Mouse (Mus musculus): ENCODE data around the gene Gm40460. TPM values are rescaled to one million over a fixed set of nuclear protein-coding genes. Genes with fewer than 3 reads are reported as not detected.
"Not testable (repeated sequence)": the region's sequence is repeated elsewhere in the genome, so short reads cannot be mapped to it uniquely, and the experiment has no call there.

Gm40460 gene
- total and polyA plus RNA-seq, 2 experiments from 2014 or later = not detected

DNA sequence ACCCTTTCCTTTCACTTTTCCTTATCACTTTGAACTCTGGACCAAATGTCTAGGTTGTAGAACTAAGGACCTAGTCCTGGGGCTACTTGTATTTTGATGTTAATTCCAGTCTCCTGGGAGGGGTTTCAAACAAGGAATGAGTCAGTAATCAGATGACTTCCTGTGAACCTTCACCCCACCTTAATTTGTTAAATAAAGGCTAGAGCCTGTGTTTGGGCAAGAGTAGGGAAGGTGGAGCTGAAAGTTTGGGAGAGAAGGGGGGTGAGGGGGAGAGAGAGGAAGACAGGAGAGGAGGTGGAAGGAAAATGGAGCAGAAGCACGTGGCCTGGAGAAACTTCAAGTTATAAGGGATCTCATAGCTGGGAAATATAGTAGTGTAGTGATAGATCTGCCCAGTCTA, 9.3 kb downstream of the Gm40460 start:
- ATAC-seq (ENCODE audit: insufficient read depth, low read depth) = no peak
- TF ChIP-seq CTCF (IDR thresholded peaks at IDR 0.05; ENCODE audit: low read depth) = no peak
- TF ChIP-seq EP300 (IDR thresholded peaks at IDR 0.05; ENCODE audit: low read depth) = no peak

DNA sequence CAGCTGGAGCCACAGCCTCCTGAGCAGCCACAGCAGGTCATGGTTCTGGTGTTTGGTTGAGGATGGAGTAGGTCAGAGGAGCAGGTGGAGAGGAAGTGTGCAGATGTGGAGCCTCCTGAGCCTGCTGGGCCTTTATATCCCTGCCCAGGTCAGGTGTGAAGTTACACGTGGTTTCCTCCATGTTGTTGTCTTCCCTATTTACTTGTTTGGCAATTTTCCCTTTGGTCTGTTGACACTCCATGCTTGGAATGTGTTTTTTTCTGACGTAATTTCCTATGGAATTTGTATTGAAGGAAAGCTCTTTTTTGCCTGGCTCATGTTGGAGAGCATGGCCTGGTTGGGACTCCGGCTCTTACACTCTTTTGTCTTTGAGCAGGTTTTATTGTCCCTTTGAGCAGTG, 11.0 kb downstream of the Gm40460 start, which contains the start of gene Krtap5-5:
Krtap5-5 (minus strand) TSS at position 101 of the 400 bp plus-strand sequence.
- not testable (repeated sequence) for H3K4me2 ChIP-seq (ENCODE audit: low read depth, low read length); H3K27me3 ChIP-seq (ENCODE audit: control insufficient read depth, insufficient read depth, low read length); H3K9me3 ChIP-seq (replicated peaks; ENCODE audit: control insufficient read depth, low read length); H3K36me3 ChIP-seq (replicated peaks; ENCODE audit: control insufficient read depth, insufficient read depth, low read length); H3K4me1 ChIP-seq (ENCODE audit: control insufficient read depth, insufficient read depth); H3K27ac ChIP-seq (ENCODE audit: low read depth); ATAC-seq (ENCODE audit: insufficient read depth, low read depth); H3K4me3 ChIP-seq (ENCODE audit: low read depth, low read length); H3K9ac ChIP-seq (replicated peaks; ENCODE audit: low read depth, low read length)
- DNase-seq (ENCODE audit: low spot score) = peak; percentile 5
- whole genome bisulfite sequencing = 29% methylated on average over 3 of the region's 3 CpGs

More for the DNA sequence above, 9.3 kb downstream of the Gm40460 start:
- no peak for DNase-seq (ENCODE audit: low spot score)
- no peak overlapping the region for H3K4me2 ChIP-seq (ENCODE audit: low read depth, low read length)
- WGBS = 16% methylated on average over 1 of the region's 1 CpGs
- no peaks in the 10 kb centered on the region for H3K27me3 ChIP-seq (ENCODE audit: control insufficient read depth, insufficient read depth, low read length)
- no peak overlapping the region for H3K4me3 ChIP-seq (ENCODE audit: low read depth, low read length)
- H3K9ac ChIP-seq (replicated peaks; ENCODE audit: low read depth, low read length) = no peak overlapping the region
- H3K36me3 ChIP-seq (replicated peaks; ENCODE audit: control insufficient read depth, insufficient read depth, low read length) = no peaks in the 10 kb centered on the region
- H3K4me1 ChIP-seq (ENCODE audit: control insufficient read depth, insufficient read depth) = 0 out of 2 replicates have a peak, but pooled peaks cover 6% of the 10 kb centered on the region
- peaks cover 12% of the 10 kb centered on the region; the same call in 1 of the 2 replicates for H3K9me3 ChIP-seq (replicated peaks; ENCODE audit: control insufficient read depth, low read length)
- H3K27ac ChIP-seq (ENCODE audit: low read depth) = no peak overlapping the region

DNA sequence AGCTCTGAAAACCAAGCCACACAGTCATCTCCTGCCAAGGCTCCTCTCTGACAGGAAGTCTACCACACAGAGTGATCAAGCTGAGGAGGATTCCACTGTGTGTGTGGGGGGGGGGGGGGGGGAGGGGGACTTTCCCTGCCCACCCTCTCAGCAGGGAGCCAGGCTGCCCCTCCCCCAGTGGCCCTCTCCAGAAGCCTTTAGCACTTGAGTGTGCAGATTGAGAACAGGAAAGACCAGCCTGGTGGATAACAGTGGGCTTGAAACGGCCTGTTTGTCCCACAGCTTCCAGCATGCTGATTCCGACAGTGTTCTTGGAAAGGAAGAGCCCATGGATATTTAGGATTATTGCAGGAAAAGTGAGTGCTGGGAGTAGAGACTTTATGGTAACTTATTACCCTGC, 16.4 kb downstream of the Gm40460 start:
- Histone ChIP-seq H3K27me3 (ENCODE audit: control insufficient read depth, insufficient read depth, low read length) (no peaks in the 10 kb centered on the region), H3K4me3 (ENCODE audit: low read depth, low read length) (no peak overlapping the region), H3K27ac (ENCODE audit: low read depth) (no peak overlapping the region), H3K4me1 (ENCODE audit: control insufficient read depth, insufficient read depth) (no peaks in the 10 kb centered on the region), H3K4me2 (ENCODE audit: low read depth, low read length) (no peak overlapping the region), H3K9me3 (replicated peaks; ENCODE audit: control insufficient read depth, low read length) (no peaks in the 10 kb centered on the region), H3K9ac (replicated peaks; ENCODE audit: low read depth, low read length) (no peak overlapping the region), H3K36me3 (replicated peaks; ENCODE audit: control insufficient read depth, insufficient read depth, low read length) (no peaks in the 10 kb centered on the region)
- ATAC-seq (ENCODE audit: insufficient read depth, low read depth) = no peak
- WGBS = 25% methylated on average over 2 of the region's 2 CpGs
- TF ChIP-seq CTCF (IDR thresholded peaks at IDR 0.05; ENCODE audit: low read depth) = no peak
- TF ChIP-seq EP300 (IDR thresholded peaks at IDR 0.05; ENCODE audit: low read depth) = no peak
- DNase-seq (ENCODE audit: low spot score) = no peak

GRCm38 (mm10) chr7:142212136-142212535, 28.7 kb downstream of the Gm40460 start:
- 37% methylated on average over 1 of the region's 1 CpGs for WGBS

DNA sequence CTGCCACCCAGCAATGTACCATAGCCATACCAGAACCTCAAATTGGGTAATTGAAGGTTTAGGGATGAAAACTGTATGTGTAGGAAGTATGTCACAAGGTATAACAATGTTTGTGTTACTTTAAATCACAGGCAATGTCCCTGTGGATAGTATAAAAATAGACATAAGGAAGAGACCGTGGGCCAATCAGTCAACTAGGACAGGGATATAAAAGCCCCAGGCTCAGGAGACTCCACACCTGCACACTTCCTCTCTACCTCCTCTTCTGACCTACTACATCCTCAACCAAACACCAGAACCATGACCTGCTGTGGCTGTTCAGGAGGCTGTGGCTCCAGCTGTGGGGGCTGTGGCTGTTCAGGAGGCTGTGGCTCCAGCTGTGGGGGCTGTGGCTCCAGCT, 29.3 kb downstream of the Gm40460 start, which contains the start of gene Gm7579:
Gm7579 (plus strand) TSS at position 301 of the 400 bp plus-strand sequence.
- Histone ChIP-seq H3K27me3 (ENCODE audit: control insufficient read depth, insufficient read depth, low read length) (no peaks in the 10 kb centered on the region), H3K9me3 (replicated peaks; ENCODE audit: control insufficient read depth, low read length) (no peaks in the 10 kb centered on the region), H3K4me3 (ENCODE audit: low read depth, low read length) (no peak within 1 kb of the TSS), H3K4me2 (ENCODE audit: low read depth, low read length) (no peak within 1 kb of the TSS), H3K27ac (ENCODE audit: low read depth) (no peak within 1 kb of the TSS), H3K9ac (replicated peaks; ENCODE audit: low read depth, low read length) (no peak within 1 kb of the TSS), H3K4me1 (ENCODE audit: control insufficient read depth, insufficient read depth) (no peaks in the 10 kb centered on the region), H3K36me3 (replicated peaks; ENCODE audit: control insufficient read depth, insufficient read depth, low read length) (no peaks in the 10 kb centered on the region)
- WGBS = 22% methylated on average over 1 of the region's 1 CpGs
- ATAC-seq (ENCODE audit: insufficient read depth, low read depth) (no peak), DNase-seq (ENCODE audit: low spot score) (no peak)
- TF ChIP-seq EP300 (IDR thresholded peaks at IDR 0.05; ENCODE audit: low read depth) = no peak
- TF ChIP-seq CTCF (IDR thresholded peaks at IDR 0.05; ENCODE audit: low read depth) = no peak

More at GRCm38 (mm10) chr7:142212136-142212535, 28.7 kb downstream of the Gm40460 start:
- H3K4me2 ChIP-seq (ENCODE audit: low read depth, low read length); H3K27ac ChIP-seq (ENCODE audit: low read depth); H3K27me3 ChIP-seq (ENCODE audit: control insufficient read depth, insufficient read depth, low read length); H3K9ac ChIP-seq (replicated peaks; ENCODE audit: low read depth, low read length); DNase-seq (ENCODE audit: low spot score); H3K9me3 ChIP-seq (replicated peaks; ENCODE audit: control insufficient read depth, low read length); H3K4me3 ChIP-seq (ENCODE audit: low read depth, low read length); ATAC-seq (ENCODE audit: insufficient read depth, low read depth); H3K4me1 ChIP-seq (ENCODE audit: control insufficient read depth, insufficient read depth); H3K36me3 ChIP-seq (replicated peaks; ENCODE audit: control insufficient read depth, insufficient read depth, low read length): not testable (repeated sequence)

- 72% methylated on average over 5 of the region's 5 CpGs for WGBS
- not testable (repeated sequence) for H3K4me1 ChIP-seq (ENCODE audit: control insufficient read depth, insufficient read depth); H3K27ac ChIP-seq (ENCODE audit: low read depth); H3K4me3 ChIP-seq (ENCODE audit: low read depth, low read length); DNase-seq (ENCODE audit: low spot score); H3K27me3 ChIP-seq (ENCODE audit: control insufficient read depth, insufficient read depth, low read length); ATAC-seq (ENCODE audit: insufficient read depth, low read depth); H3K9me3 ChIP-seq (replicated peaks; ENCODE audit: control insufficient read depth, low read length); H3K9ac ChIP-seq (replicated peaks; ENCODE audit: low read depth, low read length); H3K36me3 ChIP-seq (replicated peaks; ENCODE audit: control insufficient read depth, insufficient read depth, low read length); H3K4me2 ChIP-seq (ENCODE audit: low read depth, low read length)
Observed at GRCm38 (mm10) chr7:142206891-142207290, 34.0 kb downstream of the Gm40460 start.
